Mouse (Mus musculus): ENCODE results near the gene Acvrl1. TPM values are rescaled to one million over a fixed set of nuclear protein-coding genes. Genes with fewer than 3 reads are reported as not detected.

The Acvrl1 gene
- polyA plus RNA-seq, 1 experiment = 35.5 TPM

- TF ChIP-seq CTCF (IDR thresholded peaks at IDR 0.05; ENCODE audit: extremely low read depth, insufficient read length, insufficient replicate concordance, low read depth, low read length) (no peak), POLR2A (IDR thresholded peaks at IDR 0.05; ENCODE audit: low read depth, low read length) (no peak)
- 89% methylated on average over 5 of the region's 5 CpGs for WGBS
These were observed 41.6 kb downstream of the Acvrl1 start for GRCm38 (mm10) chr15:101169910-101170309.

GRCm38 (mm10) chr15:101170413-101170980 lies 42.2 kb downstream of the Acvrl1 start:
- Histone ChIP-seq H3K27me3 (ENCODE audit: control insufficient read depth, insufficient read depth, low read length) (no peaks in the 10 kb centered on the region), H3K4me3 (ENCODE audit: low read depth, low read length) (no peak overlapping the region), H3K36me3 (ENCODE audit: control insufficient read depth, insufficient read depth, low read length) (no peaks in the 10 kb centered on the region), H3K27ac (ENCODE audit: insufficient read depth, low read depth, low read length) (no peak overlapping the region), H3K4me1 (ENCODE audit: control insufficient read depth, insufficient read depth, insufficient read length, low read length) (peaks cover 13% of the 10 kb centered on the region; the same call in 1 of the 2 replicates)
- TF ChIP-seq CTCF (IDR thresholded peaks at IDR 0.05; ENCODE audit: extremely low read depth, insufficient read length, insufficient replicate concordance, low read depth, low read length) = no peak
- no peak for TF ChIP-seq POLR2A (IDR thresholded peaks at IDR 0.05; ENCODE audit: low read depth, low read length)
- 94% methylated on average over 10 of the region's 10 CpGs for WGBS

More at GRCm38 (mm10) chr15:101169910-101170309, 41.6 kb downstream of the Acvrl1 start:
- H3K36me3 ChIP-seq (ENCODE audit: control insufficient read depth, insufficient read depth, low read length) = no peaks in the 10 kb centered on the region
- no peak overlapping the region for H3K4me3 ChIP-seq (ENCODE audit: low read depth, low read length)
- no peaks in the 10 kb centered on the region for H3K27me3 ChIP-seq (ENCODE audit: control insufficient read depth, insufficient read depth, low read length)
- H3K4me1 ChIP-seq (ENCODE audit: control insufficient read depth, insufficient read depth, insufficient read length, low read length) = peaks cover 13% of the 10 kb centered on the region; the same call in 1 of the 2 replicates
- no peak overlapping the region for H3K27ac ChIP-seq (ENCODE audit: insufficient read depth, low read depth, low read length)

GRCm38 (mm10) chr15:101171272-101171671 lies 43.0 kb downstream of the Acvrl1 start:
- Histone ChIP-seq H3K4me1 (ENCODE audit: control insufficient read depth, insufficient read depth, insufficient read length, low read length) (peaks cover 8% of the 10 kb centered on the region; the same call in 1 of the 2 replicates), H3K4me3 (ENCODE audit: low read depth, low read length) (no peak overlapping the region), H3K27ac (ENCODE audit: insufficient read depth, low read depth, low read length) (no peak overlapping the region), H3K36me3 (ENCODE audit: control insufficient read depth, insufficient read depth, low read length) (no peaks in the 10 kb centered on the region), H3K27me3 (ENCODE audit: control insufficient read depth, insufficient read depth, low read length) (no peaks in the 10 kb centered on the region)
- WGBS = 91% methylated on average over 4 of the region's 4 CpGs
- no peak for TF ChIP-seq CTCF (IDR thresholded peaks at IDR 0.05; ENCODE audit: extremely low read depth, insufficient read length, insufficient replicate concordance, low read depth, low read length)
- no peak for TF ChIP-seq POLR2A (IDR thresholded peaks at IDR 0.05; ENCODE audit: low read depth, low read length)

GRCm38 (mm10) chr15:101172016-101172415 lies 43.7 kb downstream of the Acvrl1 start:
- Histone ChIP-seq H3K4me3 (ENCODE audit: low read depth, low read length) (no peak overlapping the region), H3K4me1 (ENCODE audit: control insufficient read depth, insufficient read depth, insufficient read length, low read length) (peaks cover 5% of the 10 kb centered on the region; the same call in 1 of the 2 replicates), H3K36me3 (ENCODE audit: control insufficient read depth, insufficient read depth, low read length) (no peaks in the 10 kb centered on the region), H3K27ac (ENCODE audit: insufficient read depth, low read depth, low read length) (no peak overlapping the region), H3K27me3 (ENCODE audit: control insufficient read depth, insufficient read depth, low read length) (no peaks in the 10 kb centered on the region)
- 70% methylated on average over 2 of the region's 2 CpGs for WGBS
- TF ChIP-seq CTCF (IDR thresholded peaks at IDR 0.05; ENCODE audit: extremely low read depth, insufficient read length, insufficient replicate concordance, low read depth, low read length) = no peak
- TF ChIP-seq POLR2A (IDR thresholded peaks at IDR 0.05; ENCODE audit: low read depth, low read length) = no peak

GRCm38 (mm10) chr15:101173421-101174211 lies 45.3 kb downstream of the Acvrl1 start, which contains the start of gene Acvr1b:
Acvr1b (plus strand) TSS chr15:101174067.
- Histone ChIP-seq H3K27ac (ENCODE audit: insufficient read depth, low read depth, low read length) (peak within 1 kb of the TSS; percentile 88), H3K4me3 (ENCODE audit: low read depth, low read length) (peak within 1 kb of the TSS; percentile 99), H3K4me1 (ENCODE audit: control insufficient read depth, insufficient read depth, insufficient read length, low read length) (peaks cover 6% of the 10 kb centered on the region; the same call in 1 of the 2 replicates), H3K36me3 (ENCODE audit: control insufficient read depth, insufficient read depth, low read length) (no peaks in the 10 kb centered on the region; the same call in 1 of the 2 replicates), H3K27me3 (ENCODE audit: control insufficient read depth, insufficient read depth, low read length) (no peaks in the 10 kb centered on the region)
- WGBS = under 1% methylated on average over 62 of the region's 87 CpGs
- TF ChIP-seq POLR2A (IDR thresholded peaks at IDR 0.05; ENCODE audit: low read depth, low read length) = peak; percentile 95
- TF ChIP-seq CTCF (IDR thresholded peaks at IDR 0.05; ENCODE audit: extremely low read depth, insufficient read length, insufficient replicate concordance, low read depth, low read length) = no peak

GRCm38 (mm10) chr15:101174294-101175130 lies 46.2 kb downstream of the Acvrl1 start:
- Histone ChIP-seq H3K4me1 (ENCODE audit: control insufficient read depth, insufficient read depth, insufficient read length, low read length) (peaks cover 12% of the 10 kb centered on the region), H3K27ac (ENCODE audit: insufficient read depth, low read depth, low read length) (peak overlapping the region; percentile 86), H3K36me3 (ENCODE audit: control insufficient read depth, insufficient read depth, low read length) (no peaks in the 10 kb centered on the region; the same call in 1 of the 2 replicates), H3K4me3 (ENCODE audit: low read depth, low read length) (peak overlapping the region; percentile 99), H3K27me3 (ENCODE audit: control insufficient read depth, insufficient read depth, low read length) (no peaks in the 10 kb centered on the region)
- WGBS = 2% methylated on average over 46 of the region's 46 CpGs
- TF ChIP-seq POLR2A (IDR thresholded peaks at IDR 0.05; ENCODE audit: low read depth, low read length) (no peak), CTCF (IDR thresholded peaks at IDR 0.05; ENCODE audit: extremely low read depth, insufficient read length, insufficient replicate concordance, low read depth, low read length) (no peak)
